Mouse (Mus musculus): ENCODE data around the gene Gjd3.
"Not testable (repeated sequence)": the region's sequence is repeated elsewhere in the genome, so short reads cannot be mapped to it uniquely, and the experiment has no call there.

Gjd3 gene

GRCm38 (mm10) chr11:98936170-98936569, 46.6 kb downstream of the Gjd3 start:
- in situ Hi-C loops (cut with MboI; ENCODE audit: low sequenced_read_pairs) = loop anchor here (5.0 kb wide), 1 partner anchor 36 kb away; no protein-coding TSS in a partner anchor

GRCm38 (mm10) chr11:98935123-98935522, 47.7 kb downstream of the Gjd3 start:
- in situ Hi-C loops (cut with MboI; ENCODE audit: low sequenced_read_pairs) = loop anchor here (5.0 kb wide), 1 partner anchor 37 kb away; no protein-coding TSS in a partner anchor

- in situ Hi-C loops (cut with MboI; ENCODE audit: low sequenced_read_pairs) = no loop called here
Observed at GRCm38 (mm10) chr11:98934367-98934766, 48.4 kb downstream of the Gjd3 start.

GRCm38 (mm10) chr11:98933847-98934246, 49.0 kb downstream of the Gjd3 start:
- in situ Hi-C loops (cut with MboI; ENCODE audit: low sequenced_read_pairs) = not testable (repeated sequence)

GRCm38 (mm10) chr11:98933151-98933550, 49.7 kb downstream of the Gjd3 start:
- in situ Hi-C loops (cut with MboI; ENCODE audit: low sequenced_read_pairs) = no loop called here

- in situ Hi-C loops (cut with MboI; ENCODE audit: low sequenced_read_pairs) = no loop called here
Observed at GRCm38 (mm10) chr11:98932293-98933091, 50.3 kb downstream of the Gjd3 start.
